Mouse (Mus musculus) forebrain, postnatal 0 days (tissue): ENCODE measurements around the gene Ext2. TPM values are rescaled to one million over a fixed set of nuclear protein-coding genes. Genes with fewer than 3 reads are reported as not detected.

Experiments used
- ATAC-seq: fragments of 200-750 bp; cut with Nextera tagmentation; 2 replicates; pipeline ENCODE4 v1.8.0; 2017; ENCODE audit warnings: mild to moderate bottlenecking, moderate library complexity
- DNase-seq: peaks from one replicate; pipeline ENCODE4 v3.0.0-alpha.2; 2015
- H3K27ac ChIP-seq: fragments of 300-500 bp; sonication (generic); 2 replicates; pipeline ENCODE4 v1.5.1; 2014; ENCODE audit warnings: low read depth, mild to moderate bottlenecking, antibody characterized with exemption, low read length, moderate library complexity, mixed read lengths
- H3K27me3 ChIP-seq: fragments of 300-500 bp; sonication (generic); 2 replicates; pipeline ENCODE4 v1.6.1; 2014; ENCODE audit warnings: mild to moderate bottlenecking, low read length, mixed read lengths; ENCODE audit not compliant: insufficient read depth
- H3K36me3 ChIP-seq: fragments of 300-500 bp; sonication (generic); 2 replicates; pipeline ENCODE4 v1.6.1; 2014; ENCODE audit warnings: mild to moderate bottlenecking, moderate library complexity; ENCODE audit not compliant: insufficient read depth
- H3K4me1 ChIP-seq: fragments of 300-500 bp; sonication (generic); 2 replicates; pipeline ENCODE4 v1.6.1; 2014; ENCODE audit warnings: antibody characterized with exemption; ENCODE audit not compliant: insufficient read depth
- H3K4me2 ChIP-seq: fragments of 300-500 bp; sonication (generic); 2 replicates; pipeline ENCODE4 v1.6.1; 2014; ENCODE audit warnings: low read depth, mild to moderate bottlenecking, moderate library complexity
- H3K4me3 ChIP-seq: fragments of 300-500 bp; sonication (generic); 2 replicates; pipeline ENCODE4 v1.5.1; 2014; ENCODE audit warnings: low read depth, low read length, mixed read lengths
- H3K9ac ChIP-seq: fragments of 300-500 bp; sonication (generic); 2 replicates; pipeline ENCODE4 v1.6.1; 2014; ENCODE audit warnings: mild to moderate bottlenecking
- H3K9me3 ChIP-seq: fragments of 300-500 bp; sonication (generic); 2 replicates; pipeline ENCODE4 v1.6.1; 2016; ENCODE audit warnings: low read length
- CTCF ChIP-seq: sonication (generic); IDR thresholded peaks from 2 replicates; pipeline ENCODE4 v1.5.1; 2016; ENCODE audit warnings: antibody characterized with exemption, control low read depth, low read depth
- WGBS: fragments of 180-500 bp; shearing (Covaris S2); extraction: QIAGEN DNeasy Blood & Tissue Kit; methylation state at CpG from one replicate; pipeline ENCODE4 v1.1.7; 2014; 5-methylcytosine and 5-hydroxymethylcytosine counted together
- polyA plus RNA-seq: library from polyadenylated mRNA; unstranded; fragments of >200 nt; fragmentation: Nextera tagmentation; extraction: Ambion mirVana; gene quantifications from 2 replicates; pipeline ENCODE4 v1.2.1, GENCODE M21; 2015
- total RNA-seq: library from RNA; depleted of rRNA; stranded (reverse); fragments of >200 nt; gene quantifications from 2 replicates; pipeline ENCODE4 v1.2.3, GENCODE M21; 2014

Ext2 gene
- total and polyA plus RNA-seq, 2 experiments from 2014 or later: 37.7 to 68.6 TPM

- Histone ChIP-seq H3K27me3 (no peaks in the 10 kb centered on the region), H3K9me3 (no peaks in the 10 kb centered on the region), H3K4me2 (no peak overlapping the region), H3K36me3 (no peaks in the 10 kb centered on the region), H3K4me3 (no peak overlapping the region), H3K4me1 (no peaks in the 10 kb centered on the region), H3K27ac (no peak overlapping the region), H3K9ac (no peak overlapping the region)
- 82% methylated on average over 7 of the region's 7 CpGs for WGBS
- DNase-seq (no peak), ATAC-seq (no peak)
- TF ChIP-seq CTCF: no peak
Measured at GRCm38 (mm10) chr2:93682601-93683202, 139.7 kb downstream of the Ext2 start.

- Histone ChIP-seq H3K9ac (no peak overlapping the region), H3K36me3 (no peaks in the 10 kb centered on the region), H3K27me3 (no peaks in the 10 kb centered on the region), H3K9me3 (no peaks in the 10 kb centered on the region), H3K4me1 (no peaks in the 10 kb centered on the region), H3K27ac (no peak overlapping the region), H3K4me3 (no peak overlapping the region), H3K4me2 (no peak overlapping the region)
- no peak for ATAC-seq
- WGBS: 62% methylated on average over 5 of the region's 5 CpGs
- TF ChIP-seq CTCF: no peak
- no peak for DNase-seq
Measured at GRCm38 (mm10) chr2:93681321-93681720, 141.0 kb downstream of the Ext2 start.

GRCm38 (mm10) chr2:93677231-93677630 is 145.1 kb downstream of the Ext2 start:
- DNase-seq (no peak), ATAC-seq (no peak)
- no peak overlapping the region for H3K9ac ChIP-seq
- no peaks in the 10 kb centered on the region for H3K27me3 ChIP-seq
- WGBS: 88% methylated on average over 14 of the region's 14 CpGs
- H3K9me3 ChIP-seq: no peaks in the 10 kb centered on the region
- H3K4me3 ChIP-seq: no peak overlapping the region
- TF ChIP-seq CTCF: no peak
- no peak overlapping the region for H3K4me2 ChIP-seq
- H3K36me3 ChIP-seq: no peaks in the 10 kb centered on the region
- no peaks in the 10 kb centered on the region for H3K4me1 ChIP-seq
- H3K27ac ChIP-seq: no peak overlapping the region

- Histone ChIP-seq H3K4me1 (no peaks in the 10 kb centered on the region), H3K36me3 (no peaks in the 10 kb centered on the region), H3K9ac (no peak overlapping the region), H3K27ac (no peak overlapping the region), H3K9me3 (no peaks in the 10 kb centered on the region), H3K4me3 (no peak overlapping the region), H3K4me2 (no peak overlapping the region), H3K27me3 (no peaks in the 10 kb centered on the region)
- no peak for TF ChIP-seq CTCF
- WGBS: 57% methylated on average over 15 of the region's 15 CpGs
- DNase-seq (no peak), ATAC-seq (no peak)
Measured at GRCm38 (mm10) chr2:93671573-93672184, 150.7 kb downstream of the Ext2 start.

GRCm38 (mm10) chr2:93666146-93666858 is 156.1 kb downstream of the Ext2 start:
- Histone ChIP-seq H3K4me3 (no peak overlapping the region), H3K4me2 (no peak overlapping the region), H3K27ac (no peak overlapping the region), H3K36me3 (no peaks in the 10 kb centered on the region), H3K27me3 (no peaks in the 10 kb centered on the region; the same call in 1 of the 2 replicates), H3K9me3 (no peaks in the 10 kb centered on the region), H3K9ac (no peak overlapping the region), H3K4me1 (no peaks in the 10 kb centered on the region)
- TF ChIP-seq CTCF: no peak
- ATAC-seq: peak; percentile 60
- peak; percentile 72 for DNase-seq
- WGBS: 29% methylated on average over 3 of the region's 3 CpGs

GRCm38 (mm10) chr2:93665472-93665871 is 156.9 kb downstream of the Ext2 start:
- H3K4me3 ChIP-seq: no peak overlapping the region
- no peaks in the 10 kb centered on the region; the same call in 1 of the 2 replicates for H3K27me3 ChIP-seq
- H3K27ac ChIP-seq: no peak overlapping the region
- no peaks in the 10 kb centered on the region for H3K4me1 ChIP-seq
- no peak overlapping the region for H3K4me2 ChIP-seq
- DNase-seq (no peak), ATAC-seq (peak; percentile 35; the same call in 1 of the 2 replicates)
- 66% methylated on average over 5 of the region's 5 CpGs for WGBS
- H3K9ac ChIP-seq: no peak overlapping the region
- no peak for TF ChIP-seq CTCF
- no peaks in the 10 kb centered on the region for H3K9me3 ChIP-seq
- H3K36me3 ChIP-seq: no peaks in the 10 kb centered on the region
